8 mouse cellular contexts compared by ENCODE assay signal in genomic region chr16:14004170-14004569, GRCm38 (mm10). TPM values are rescaled to one million over a fixed set of nuclear protein-coding genes. Genes with fewer than 3 reads are reported as not detected.
DNase-seq lines count a peak whose midpoint lies in the region; ATAC-seq and TF ChIP-seq lines count a peak whose summit lies in the region.
"Had no signal": no experiment of that assay in that cellular context is flagged by ENCODE, and none has a peak within 500 bp of the region (broad histone marks: within the 10 kb centered on the region; RNA-seq: fewer than 3 reads in every experiment).

No protein-coding gene starts in this region.

- H3K4me2 ChIP-seq in CH12.LX (ENCODE audit: insufficient read depth, low read depth, poor library complexity, severe bottlenecking): no peak overlapping the region
- H3K4me2 ChIP-seq in hindbrain, embryonic 16.5 days (ENCODE audit: low read length): no peak overlapping the region
- no peak overlapping the region for H3K4me2 ChIP-seq in liver, embryonic 15.5 days

- no peak for TF ChIP-seq EP300 in CH12.LX (IDR thresholded peaks at IDR 0.05; ENCODE audit: low read length)

- H3K79me2 ChIP-seq in CH12.LX (replicated peaks; ENCODE audit: control insufficient read depth, extremely low read depth, insufficient read depth, poor library complexity, severe bottlenecking): no peaks in the 10 kb centered on the region

- no peak for TF ChIP-seq POLR2A in CH12.LX (IDR thresholded peaks at IDR 0.05; ENCODE audit: low read depth, low read length)

- no peaks in the 10 kb centered on the region for H3K27me3 ChIP-seq in CH12.LX (replicated peaks)
- H3K27me3 ChIP-seq in hindbrain, embryonic 16.5 days (replicated peaks; ENCODE audit: control insufficient read depth, insufficient read depth, low read length): no peaks in the 10 kb centered on the region
- H3K27me3 ChIP-seq in liver, embryonic 15.5 days: no peaks in the 10 kb centered on the region

- TF ChIP-seq RAD21 in CH12.LX (IDR thresholded peaks at IDR 0.05; ENCODE audit: low read depth, low read length): peak; percentile 68

- peak; percentile 58 for DNase-seq in CH12.LX (ENCODE audit: extremely low read depth)
- DNase-seq in ZHBTc4 (ENCODE audit: low read depth, low spot score): peak; percentile 38
- no peak for DNase-seq in spleen, adult 18-20 months
- no peak for DNase-seq in spleen, postnatal 14 days (ENCODE audit: low spot score in 2 of 2)
- DNase-seq in spleen, adult 12 weeks (ENCODE audit: low spot score): no peak

- H3K9ac ChIP-seq in CH12.LX (ENCODE audit: insufficient read depth, low read depth): no peak overlapping the region
- no peak overlapping the region for H3K9ac ChIP-seq in hindbrain, embryonic 16.5 days (ENCODE audit: low read depth, low read length)
- H3K9ac ChIP-seq in liver, embryonic 15.5 days: no peak overlapping the region

- H3K4me3 ChIP-seq in CH12.LX (replicated peaks in 1 of 3; ENCODE audit: low read depth in 2 of 3, low read length in 2 of 3, poor library complexity in 1 of 3): no peak overlapping the region
- no peak overlapping the region for H3K4me3 ChIP-seq in hindbrain, embryonic 16.5 days (ENCODE audit: low read length)
- no peak overlapping the region for H3K4me3 ChIP-seq in liver, embryonic 15.5 days (replicated peaks)

- H3K9me3 ChIP-seq in CH12.LX (replicated peaks; ENCODE audit: low read length): no peaks in the 10 kb centered on the region
- no peaks in the 10 kb centered on the region for H3K9me3 ChIP-seq in hindbrain, embryonic 16.5 days (ENCODE audit: control insufficient read depth, low read length)
- no peaks in the 10 kb centered on the region for H3K9me3 ChIP-seq in liver, embryonic 15.5 days (replicated peaks)

- in situ Hi-C loops in CH12.LX (cut with MboI; ENCODE audit: low pct_ligation_motif_present, low pct_unique_long_range_greater_than_20kb, low sequenced_read_pairs): no loop called here

- peak in 1 of 2 experiments; percentile 69; a peak in 2 of 4 replicates for TF ChIP-seq CTCF in CH12.LX (conservative IDR thresholded peaks at IDR 0.05 in 1 of 2, IDR thresholded peaks at IDR 0.05 in 1 of 2; ENCODE audit: low read depth in 2 of 2, low read length in 2 of 2)

- peaks cover 2 to 20% of the 10 kb centered on the region in 2 experiments; a peak in 3 of 4 replicates for H3K4me1 ChIP-seq in CH12.LX (ENCODE audit: control insufficient read depth in 1 of 2, insufficient read depth in 2 of 2)
- H3K4me1 ChIP-seq in hindbrain, embryonic 16.5 days (ENCODE audit: control insufficient read depth, insufficient read depth, low read depth, low read length): no peaks in the 10 kb centered on the region
- no peaks in the 10 kb centered on the region; the same call in 1 of the 2 replicates for H3K4me1 ChIP-seq in liver, embryonic 15.5 days (replicated peaks)

- WGBS in hindbrain, embryonic 16.5 days: 23% methylated on average over 3 of the region's 3 CpGs
- 33% methylated on average over 3 of the region's 3 CpGs for WGBS in liver, embryonic 15.5 days (ENCODE audit: insufficient replicate concordance)

- dilution Hi-C loops in CH12.LX (cut with MboI; ENCODE audit: extremely low pct_ligation_motif_present, extremely low pct_unique_long_range_greater_than_20kb, low sequenced_read_pairs): no loop called here

- no peak overlapping the region for H3K27ac ChIP-seq in CH12.LX (ENCODE audit: insufficient read depth, low read depth)
- no peak overlapping the region for H3K27ac ChIP-seq in hindbrain, embryonic 16.5 days (ENCODE audit: low read depth, low read length)
- no peak overlapping the region for H3K27ac ChIP-seq in liver, embryonic 15.5 days (replicated peaks)

- peak; percentile 83 for ATAC-seq in hindbrain, embryonic 16.5 days
- ATAC-seq in liver, embryonic 15.5 days (ENCODE audit: insufficient read depth): peak; percentile 60

- H3K36me3 ChIP-seq in CH12.LX (replicated peaks in 1 of 2; ENCODE audit: control insufficient read depth in 1 of 2, insufficient read depth in 1 of 2, low read length in 1 of 2): no peaks in the 10 kb centered on the region
- no peaks in the 10 kb centered on the region; the same call in 1 of the 2 replicates for H3K36me3 ChIP-seq in hindbrain, embryonic 16.5 days (ENCODE audit: control insufficient read depth, insufficient read depth, low read length)
- no peaks in the 10 kb centered on the region for H3K36me3 ChIP-seq in liver, embryonic 15.5 days (replicated peaks)

TF ChIP-seq in CH12.LX, 34 proteins besides CTCF, POLR2A, EP300 and RAD21:
- TF ChIP-seq USF1 (IDR thresholded peaks at IDR 0.05; ENCODE audit: low read depth, low read length) (no peak), TCF12 (IDR thresholded peaks at IDR 0.05; ENCODE audit: low read depth, low read length) (peak; percentile 96), SMC3 (IDR thresholded peaks at IDR 0.05; ENCODE audit: low read depth, low read length) (peak; percentile 58)

RNA-seq across cellular contexts. Expression of gene Ifitm7, which starts 17.5 kb away (rescaled TPM):
- not detected in 2 replicates for total RNA-seq in CH12.LX (2012; rRNA removed)
- total RNA-seq in CH12.LX (2014; rRNA removed): not detected in 2 replicates
- polyA plus RNA-seq in CH12.LX (2012; ENCODE audit: insufficient read length, low read depth): not detected in 2 replicates
- polyA plus RNA-seq in hindbrain, embryonic 16.5 days (2015; fragmentation: Nextera tagmentation; extraction: Ambion mirVana): 0.45 and 0.50 TPM in 2 replicates
- polyA plus RNA-seq in liver, embryonic 15.5 days (2015; fragmentation: Nextera tagmentation; extraction: Ambion mirVana): not detected in 2 replicates

RNA-seq across cellular contexts. Expression of gene 2900011O08Rik, which starts 17.8 kb away (rescaled TPM):
- total RNA-seq in CH12.LX (2012; rRNA removed): not detected in 2 replicates
- total RNA-seq in CH12.LX (2014; rRNA removed): not detected in 2 replicates
- polyA plus RNA-seq in CH12.LX (2012; ENCODE audit: insufficient read length, low read depth): not detected in 2 replicates
- polyA plus RNA-seq in hindbrain, embryonic 16.5 days (2015; fragmentation: Nextera tagmentation; extraction: Ambion mirVana): 196 and 206 TPM in 2 replicates
- 0.05 and 0.09 TPM in 2 replicates for polyA plus RNA-seq in liver, embryonic 15.5 days (2015; fragmentation: Nextera tagmentation; extraction: Ambion mirVana)
- polyA plus RNA-seq: spleen, adult 2 months had no signal

Comparison
In these comparisons a context has a peak if more than half of its experiments do, and no peak if none do; other contexts are left out.
1. DNase-seq: peak in CH12.LX (single experiment) and ZHBTc4 (single experiment); none in spleen, adult 18-20 months (0 of 2), spleen, postnatal 14 days (0 of 2) and spleen, adult 12 weeks (single experiment).
2. RNA of gene 2900011O08Rik, which starts 17.8 kb away (polyA plus RNA-seq): 196 to 206 TPM in hindbrain, embryonic 16.5 days; 0.05 to 0.09 TPM in liver, embryonic 15.5 days and not detected in CH12.LX; every median in the first group is over 100 times any median in the second.